Mouse (Mus musculus): Measurements from ENCODE around the gene Mbtps1.

DNA sequence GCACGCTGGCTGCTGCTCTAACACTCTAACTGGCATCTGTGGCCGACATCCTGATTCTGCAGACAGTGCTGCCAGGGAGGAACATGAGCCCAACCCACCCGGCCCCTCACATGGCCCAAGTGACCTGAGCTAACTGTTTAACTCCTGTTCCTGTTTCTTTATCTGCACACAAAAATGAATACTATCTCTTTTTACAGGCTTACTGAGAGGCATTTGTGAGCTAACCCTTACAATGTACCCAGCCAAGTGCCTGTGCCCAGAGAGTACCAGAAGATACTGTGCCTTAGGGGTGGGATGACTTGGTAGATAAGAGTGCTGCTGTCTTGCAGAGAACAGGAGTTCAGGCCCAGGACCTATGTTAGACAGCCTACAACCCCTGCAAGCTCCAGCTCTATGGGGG, 43.6 kb downstream of the Mbtps1 start:
- TF ChIP-seq CTCF (IDR thresholded peaks at IDR 0.05; ENCODE audit: borderline replicate concordance, insufficient read depth, low read depth, low read length): no peak
- no peak for TF ChIP-seq POLR2A (IDR thresholded peaks at IDR 0.05; ENCODE audit: borderline replicate concordance, insufficient read depth, low read length)
